Mouse (Mus musculus) ES-E14 (cell line): ENCODE measurements at regions not wholly inside any gene's neighbourhood (a gene's known extent, or its start where the extent isn't known, plus 50 kb on each side); places are given as distances from the start of the nearest gene placed in this dataset.

Source experiments
- CHD2 ChIP-seq: IDR thresholded peaks from 2 replicates; pipeline ENCODE4 v1.6.1; 2014; ENCODE audit warnings: mild to moderate bottlenecking, low read depth, low read length, inconsistent platforms
- HCFC1 ChIP-seq: IDR thresholded peaks from 2 replicates; pipeline ENCODE4 v1.6.1; 2012; ENCODE audit warnings: low read length, inconsistent platforms, borderline replicate concordance; ENCODE audit not compliant: insufficient read depth
- MAFK ChIP-seq: IDR thresholded peaks from 2 replicates; pipeline ENCODE4 v1.6.1; 2014; ENCODE audit warnings: mild to moderate bottlenecking, low read depth, low read length, inconsistent platforms; ENCODE audit not compliant: insufficient read depth
- ZC3H11A ChIP-seq: IDR thresholded peaks from 2 replicates; pipeline ENCODE4 v1.6.1; 2012; ENCODE audit warnings: low read depth, mild to moderate bottlenecking, inconsistent platforms, low read length, borderline replicate concordance
- ZNF384 ChIP-seq: IDR thresholded peaks from 2 replicates; pipeline ENCODE4 v1.6.1; 2012; ENCODE audit warnings: low read depth, low read length, inconsistent platforms

DNA sequence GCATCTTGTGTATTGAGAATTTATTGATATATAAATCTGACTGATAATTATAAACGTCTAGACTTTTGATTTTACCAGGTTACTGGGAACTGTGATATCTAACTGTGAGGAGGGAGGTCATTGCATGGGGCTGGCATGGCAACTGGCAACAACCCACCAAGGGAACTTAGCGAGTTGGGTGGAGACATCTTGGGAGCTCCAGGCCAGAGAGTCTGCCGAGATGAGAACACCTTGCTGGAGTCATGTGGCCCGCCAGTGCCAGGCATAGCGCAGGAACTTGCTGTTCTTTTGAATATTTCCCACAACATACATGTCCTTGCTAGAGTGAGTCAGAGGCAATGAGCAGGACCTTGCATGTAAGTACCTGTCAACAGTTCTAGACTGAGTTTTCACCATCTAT is 413.9 kb downstream of the Ice1 start:
- no peak for TF ChIP-seq ZC3H11A
- TF ChIP-seq HCFC1, result no peak
- TF ChIP-seq MAFK, result no peak
- no peak for TF ChIP-seq CHD2
- no peak for TF ChIP-seq ZNF384
